Mouse (Mus musculus) adrenal gland, adult 18-20 months (tissue): ENCODE results near the gene Ush2a. TPM values are rescaled to one million over a fixed set of nuclear protein-coding genes. Genes with fewer than 3 reads are reported as not detected.

Experiments used
- DNase-seq, 2 experiments: peaks; one replicate each; pipeline ENCODE4 v3.0.0; 2021 to 2022; ENCODE audit warnings: low spot score in 2 of 2
- total RNA-seq, 2 experiments: library from RNA; stranded (reverse); gene quantifications; 1 replicate in 1 of 2; 2 replicates in 1 of 2; pipeline ENCODE4 v1.2.3; 2021

Ush2a gene
- total RNA-seq, 2 experiments from 2014 or later, result 0.16 TPM; not detected in 1

- no peak for DNase-seq
These were observed 738.2 kb downstream of the Ush2a start for GRCm38 (mm10) chr1:188999981-189000380.

DNA sequence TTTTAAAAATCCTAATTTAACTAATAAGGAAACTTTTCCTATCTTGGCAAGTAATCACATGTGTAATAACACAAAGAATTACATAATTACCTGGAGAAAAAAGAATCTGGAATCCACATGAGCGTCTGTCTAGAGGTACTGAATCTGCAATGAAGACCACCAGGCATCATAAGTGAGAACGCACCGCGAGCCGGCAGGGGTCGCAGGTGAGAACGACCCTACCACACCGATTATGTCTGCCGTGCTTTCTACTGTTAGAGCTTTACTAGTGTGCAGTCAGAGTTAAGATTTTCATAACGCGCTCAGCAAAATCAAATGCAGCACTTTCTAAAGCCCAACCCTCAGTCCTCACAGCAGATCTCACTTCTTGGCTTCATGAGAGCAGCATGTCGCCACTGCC lies 740.0 kb downstream of the Ush2a start:
- no peak for DNase-seq

DNA sequence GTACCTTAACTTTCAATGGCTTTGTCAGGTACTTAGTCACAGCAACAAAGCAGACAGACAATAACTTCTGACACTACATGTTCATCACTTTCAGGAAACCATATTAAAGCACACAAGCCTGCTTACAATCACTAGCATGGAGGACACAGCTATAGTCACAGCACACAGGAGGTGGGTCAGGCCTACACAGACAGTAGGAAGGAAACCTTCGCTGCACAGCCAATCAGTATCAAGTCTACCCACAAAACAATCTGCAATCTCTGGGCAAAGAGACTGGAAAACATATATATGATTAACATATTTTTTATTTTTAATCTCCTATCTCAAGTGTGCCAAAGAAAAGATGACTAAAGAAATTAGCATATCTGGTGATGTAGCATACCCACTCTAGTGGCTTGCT lies 743.0 kb downstream of the Ush2a start:
- no peak for DNase-seq

DNA sequence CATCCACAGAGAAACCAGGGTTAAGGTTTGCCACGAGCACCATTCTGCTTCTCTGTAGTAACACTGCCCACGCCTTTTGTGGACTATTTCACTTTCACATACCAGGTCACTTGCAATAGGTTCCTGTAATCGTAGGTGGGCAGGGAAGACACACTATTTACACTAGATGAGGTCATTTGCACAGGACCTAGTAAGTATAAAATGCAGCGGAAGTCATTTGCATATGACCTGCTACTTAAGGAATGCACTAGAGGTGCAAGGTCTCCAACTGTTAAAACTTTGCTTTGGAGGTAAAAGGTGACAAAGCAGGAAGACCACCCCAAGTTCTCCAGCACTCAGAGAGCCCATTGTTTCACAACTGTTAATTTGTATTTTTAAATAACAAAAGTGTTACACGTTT lies 744.4 kb downstream of the Ush2a start:
- DNase-seq, result no peak

- DNase-seq, result no peak
These were observed 745.0 kb downstream of the Ush2a start for GRCm38 (mm10) chr1:189006826-189007225.

GRCm38 (mm10) chr1:189007239-189007979 lies 745.6 kb downstream of the Ush2a start, which contains the start of gene Kctd3:
Gene Kctd3, minus strand, starts transcription at chr1:189007841.
- peak; percentile 99 for DNase-seq

GRCm38 (mm10) chr1:189007980-189008324 lies 746.1 kb downstream of the Ush2a start:
- DNase-seq, result no peak

GRCm38 (mm10) chr1:189010671-189011070 lies 748.8 kb downstream of the Ush2a start:
- no peak for DNase-seq

DNA sequence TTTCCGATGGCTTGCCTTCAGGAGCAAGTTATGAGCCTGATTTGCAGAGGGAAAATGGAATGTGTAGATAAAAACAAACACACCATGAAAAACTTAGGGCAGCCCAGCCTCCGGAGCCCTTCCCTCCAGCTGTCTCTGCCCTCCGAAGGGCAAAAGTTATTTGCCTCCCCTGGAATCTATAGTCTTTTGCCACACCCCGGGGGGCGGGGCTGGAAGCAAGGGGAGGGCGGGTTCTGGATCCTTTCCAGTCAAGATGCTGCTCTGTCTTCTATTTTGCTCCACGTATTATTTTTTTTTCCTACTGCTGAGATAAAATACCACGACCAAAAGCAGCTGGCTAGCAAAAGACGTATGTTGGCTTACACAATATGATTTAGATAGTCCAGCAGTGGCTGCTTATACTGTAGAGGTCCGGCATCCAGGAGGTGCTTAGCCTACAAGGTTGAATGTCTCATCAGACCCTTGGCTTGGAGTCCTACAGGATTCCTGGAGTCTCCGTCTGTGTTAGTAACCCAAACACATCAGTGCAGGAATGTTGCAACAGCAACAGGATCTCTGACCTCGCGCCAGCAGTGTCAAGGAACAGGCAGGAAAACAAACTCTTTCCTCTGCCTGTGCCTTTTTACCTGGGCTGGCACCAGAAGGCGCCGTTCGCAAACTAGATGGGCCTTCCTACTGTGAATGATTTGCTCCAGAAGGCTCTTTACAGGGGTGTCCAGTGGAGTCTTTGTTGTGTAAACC lies 751.2 kb downstream of the Ush2a start:
- DNase-seq, result no peak

GRCm38 (mm10) chr1:189013587-189013921 lies 751.7 kb downstream of the Ush2a start:
- DNase-seq, result no peak
